Mouse (Mus musculus) hindbrain, embryonic 16.5 days (tissue): ENCODE measurements around the gene Olfr536. TPM values are rescaled to one million over a fixed set of nuclear protein-coding genes. Genes with fewer than 3 reads are reported as not detected.

Source experiments
- polyA plus RNA-seq: library from polyadenylated mRNA; unstranded; fragments of >200 nt; fragmentation: Nextera tagmentation; extraction: Ambion mirVana; gene quantifications from 2 replicates; pipeline ENCODE4 v1.2.1, GENCODE M21; 2015

Gene Olfr536
- polyA plus RNA-seq, 1 experiment from 2014 or later: not detected

Other genes with a start within 250 kb of the Olfr536 start
- gene Olfr525, start 186.5 kb downstream of the Olfr536 start, polyA plus RNA-seq: not detected in 2 replicates
- not detected in 2 replicates for gene Olfr527, start 173.4 kb downstream of the Olfr536 start, polyA plus RNA-seq
- gene Olfr60, start 145.7 kb downstream of the Olfr536 start, polyA plus RNA-seq: not detected in 2 replicates
- gene Olfr530, start 131.1 kb downstream of the Olfr536 start, polyA plus RNA-seq: not detected in 2 replicates
- gene Olfr531, start 104.5 kb downstream of the Olfr536 start, polyA plus RNA-seq: not detected in 2 replicates
- gene Olfr532, start 85.8 kb downstream of the Olfr536 start, polyA plus RNA-seq: not detected in 2 replicates
- not detected in 2 replicates for gene Olfr533, start 44.0 kb downstream of the Olfr536 start, polyA plus RNA-seq
- gene Olfr535, start 23.2 kb downstream of the Olfr536 start, polyA plus RNA-seq: not detected in 2 replicates
- not detected in 2 replicates for gene Olfr538, start 60.5 kb upstream of the Olfr536 start, polyA plus RNA-seq
- gene Olfr46, start 93.9 kb upstream of the Olfr536 start, polyA plus RNA-seq: 0.05 TPM in 1 of 2 replicates, not detected in the other
- not detected in 2 replicates for gene Olfr61, start 121.6 kb upstream of the Olfr536 start, polyA plus RNA-seq
- not detected in 2 replicates for gene Olfr53, start 139.1 kb upstream of the Olfr536 start, polyA plus RNA-seq
- gene Olfr539, start 152.5 kb upstream of the Olfr536 start, polyA plus RNA-seq: 0.05 TPM in 1 of 2 replicates, not detected in the other
- not detected in 2 replicates for gene Olfr45, start 174.6 kb upstream of the Olfr536 start, polyA plus RNA-seq
- not detected in 2 replicates for gene Olfr541, start 189.9 kb upstream of the Olfr536 start, polyA plus RNA-seq